Mouse (Mus musculus): Measurements from ENCODE around the gene Glb1l.

Gene Glb1l

GRCm38 (mm10) chr1:75231224-75231623 lies 20.6 kb upstream of the Glb1l start:
- no peak for DNase-seq (ENCODE audit: low spot score in 2 of 2)

DNA sequence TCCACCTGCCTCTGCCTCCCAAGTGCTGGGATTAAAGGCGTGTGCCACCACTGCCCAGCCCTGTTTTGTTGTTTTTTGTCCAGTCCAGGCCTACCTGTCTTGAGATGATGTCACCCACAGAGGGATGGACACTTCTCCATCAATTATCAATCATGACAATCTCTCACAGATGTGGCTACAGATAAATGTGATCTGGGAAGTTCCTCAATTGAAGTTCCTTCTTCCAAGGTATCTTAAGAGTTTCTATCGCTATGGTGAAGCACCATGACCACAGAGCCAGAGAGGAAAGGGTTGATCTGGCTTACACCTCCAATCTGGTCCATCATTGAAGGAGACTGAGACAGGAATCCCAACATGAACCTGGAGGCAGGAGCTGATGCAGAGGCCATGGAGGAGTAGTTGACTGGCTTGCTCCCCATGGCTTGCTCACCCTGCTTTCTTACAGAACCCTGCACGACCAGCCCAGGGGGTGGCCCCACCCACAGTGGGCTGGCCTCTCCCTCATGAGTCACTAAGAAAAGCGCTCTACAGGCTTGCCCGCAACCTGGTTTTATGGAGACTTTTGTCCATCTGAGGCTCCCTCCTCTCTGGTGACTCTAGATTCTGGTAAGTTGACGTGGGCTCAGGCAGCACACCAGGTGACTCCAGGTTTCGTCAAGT lies 19.9 kb upstream of the Glb1l start:
- no peak for DNase-seq (ENCODE audit: low spot score in 2 of 2)

GRCm38 (mm10) chr1:75229158-75229557 lies 18.5 kb upstream of the Glb1l start:
- DNase-seq (ENCODE audit: low spot score in 2 of 2) = no peak

DNA sequence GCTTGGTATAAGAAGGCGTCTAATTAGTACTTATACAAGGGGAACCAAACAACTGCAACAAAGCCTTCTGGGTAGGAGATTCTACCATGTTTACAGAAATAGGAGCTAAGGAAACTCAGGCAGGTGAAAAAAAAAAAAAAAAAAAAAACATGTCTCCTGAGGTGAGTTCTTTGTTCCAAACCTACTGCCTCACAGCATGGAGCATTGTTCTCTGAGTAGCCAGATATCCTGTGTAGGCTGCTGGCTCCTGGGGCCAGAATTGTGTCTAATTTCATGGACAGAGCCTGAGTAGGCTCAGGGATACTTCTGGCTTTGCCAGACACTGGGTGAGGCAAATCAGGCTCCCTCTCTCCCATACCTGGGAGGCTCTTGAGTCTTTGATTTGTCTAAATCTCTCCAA lies 17.0 kb upstream of the Glb1l start:
- DNase-seq (ENCODE audit: low spot score in 2 of 2) = no peak

GRCm38 (mm10) chr1:75226138-75226537 lies 15.5 kb upstream of the Glb1l start:
- no peak for DNase-seq (ENCODE audit: low spot score in 2 of 2)

DNA sequence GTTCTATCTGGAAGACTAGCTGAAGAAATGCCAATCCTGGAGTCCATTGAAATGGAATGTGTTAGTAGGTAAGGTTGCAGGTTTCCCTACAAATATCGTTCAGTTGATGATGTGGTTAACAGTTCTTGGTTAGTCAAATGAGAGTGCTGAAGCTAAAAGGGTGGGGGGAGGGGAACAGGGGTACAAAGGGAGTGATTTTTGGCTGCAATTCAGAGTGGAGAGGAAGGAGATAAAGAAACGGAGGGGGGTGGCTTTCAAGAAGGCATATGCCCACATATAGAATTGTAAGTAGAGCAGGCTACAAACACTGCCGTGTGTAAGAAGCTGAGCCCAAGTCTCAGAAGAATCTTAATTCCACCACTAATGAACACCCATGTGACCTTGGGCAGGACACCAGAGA lies 14.9 kb upstream of the Glb1l start:
- DNase-seq (ENCODE audit: low spot score in 2 of 2) = no peak

DNA sequence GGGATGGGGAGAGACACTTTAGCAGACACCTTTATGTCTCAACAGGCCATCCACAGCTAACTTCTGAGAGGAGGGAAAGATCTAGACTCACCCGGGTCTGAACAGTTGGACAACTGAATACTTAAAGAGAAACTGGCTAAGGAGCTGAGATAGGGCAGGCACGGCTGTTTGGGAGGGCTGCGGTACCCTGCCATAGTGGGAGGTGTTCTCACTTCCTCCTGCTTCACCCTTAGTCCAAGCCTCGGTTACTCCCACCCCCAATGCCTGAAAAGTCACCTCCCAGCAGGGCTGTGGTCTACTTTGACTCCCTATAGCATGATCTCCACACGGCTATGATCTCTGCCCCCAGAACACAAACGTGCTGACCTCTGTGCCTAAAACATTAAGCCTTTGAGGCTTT lies 12.9 kb upstream of the Glb1l start:
- DNase-seq (ENCODE audit: low spot score in 2 of 2) = no peak

GRCm38 (mm10) chr1:75222926-75223325 lies 12.3 kb upstream of the Glb1l start:
- DNase-seq (ENCODE audit: low spot score in 2 of 2) = no peak

GRCm38 (mm10) chr1:75221538-75221937 lies 10.9 kb upstream of the Glb1l start:
- no peak for DNase-seq (ENCODE audit: low spot score in 2 of 2)

DNA sequence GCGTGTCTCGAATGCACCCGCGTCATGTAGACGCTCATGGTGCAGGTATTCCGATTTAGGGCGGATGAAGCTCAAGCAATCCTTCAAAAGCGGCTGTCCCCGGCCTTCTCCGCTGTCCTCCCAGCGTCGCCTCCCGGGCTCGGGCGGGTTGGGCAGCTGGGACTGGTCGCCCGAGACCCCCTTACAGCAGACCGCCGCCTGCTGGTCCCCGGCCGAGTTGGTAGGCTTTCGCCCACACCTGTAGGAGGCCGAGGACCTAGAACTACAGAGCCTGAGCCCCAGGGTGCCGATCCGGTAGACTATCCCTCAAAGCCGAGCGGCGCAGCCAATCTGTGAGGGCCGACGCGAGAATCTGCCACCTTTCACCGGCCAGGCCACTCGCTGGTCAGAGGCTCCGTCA lies 8.9 kb upstream of the Glb1l start, which contains the start of gene Tuba4a:
Tuba4a (minus strand) TSS at position 335 of the 400 bp plus-strand sequence.
- DNase-seq (ENCODE audit: low spot score in 2 of 2) = peak in 1 of 2 experiments; percentile 24

DNA sequence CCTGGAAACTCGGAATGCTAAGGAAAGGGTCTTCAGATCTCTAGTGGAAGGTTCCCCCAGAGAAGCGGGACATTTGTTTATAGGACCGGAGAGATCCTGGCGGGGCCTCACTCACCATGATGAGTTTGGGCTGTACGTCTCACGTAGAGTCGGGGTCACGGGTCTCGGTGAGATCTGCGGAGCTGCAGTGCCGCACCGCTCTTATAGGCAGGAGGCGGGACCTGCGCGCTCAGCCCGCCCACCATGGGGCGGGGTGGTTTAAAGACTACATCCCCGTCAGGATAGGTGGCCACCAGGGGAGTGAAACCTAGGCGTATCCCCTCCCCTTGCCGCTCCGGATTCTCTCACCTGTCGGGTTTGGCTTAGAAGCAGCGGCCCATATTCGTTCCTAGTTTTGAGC lies 8.5 kb upstream of the Glb1l start:
- DNase-seq (ENCODE audit: low spot score in 2 of 2) = peak; percentile 90 to 92

GRCm38 (mm10) chr1:75218227-75219001 lies 7.8 kb upstream of the Glb1l start:
- DNase-seq (ENCODE audit: low spot score in 2 of 2) = peak; percentile 71 to 77

GRCm38 (mm10) chr1:75217893-75218226 lies 7.2 kb upstream of the Glb1l start:
- DNase-seq (ENCODE audit: low spot score in 2 of 2) = no peak

GRCm38 (mm10) chr1:75216797-75217585 lies 6.4 kb upstream of the Glb1l start:
- no peak for DNase-seq (ENCODE audit: low spot score in 2 of 2)

DNA sequence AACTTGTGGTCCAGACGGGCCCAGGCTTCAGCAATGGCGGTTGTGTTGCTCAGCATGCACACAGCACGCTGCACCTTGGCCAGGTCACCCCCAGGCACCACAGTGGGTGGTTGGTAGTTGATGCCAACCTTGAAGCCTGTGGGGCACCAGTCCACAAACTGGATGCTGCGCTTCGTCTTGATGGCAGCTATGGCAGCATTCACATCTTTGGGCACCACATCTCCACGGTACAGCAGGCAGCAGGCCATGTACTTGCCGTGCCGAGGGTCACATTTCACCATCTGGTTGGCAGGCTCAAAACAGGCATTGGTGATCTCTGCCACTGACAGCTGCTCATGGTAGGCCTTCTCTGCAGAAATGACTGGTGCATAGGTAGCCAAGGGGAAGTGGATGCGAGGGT lies 5.2 kb upstream of the Glb1l start:
- DNase-seq (ENCODE audit: low spot score in 2 of 2) = no peak

DNA sequence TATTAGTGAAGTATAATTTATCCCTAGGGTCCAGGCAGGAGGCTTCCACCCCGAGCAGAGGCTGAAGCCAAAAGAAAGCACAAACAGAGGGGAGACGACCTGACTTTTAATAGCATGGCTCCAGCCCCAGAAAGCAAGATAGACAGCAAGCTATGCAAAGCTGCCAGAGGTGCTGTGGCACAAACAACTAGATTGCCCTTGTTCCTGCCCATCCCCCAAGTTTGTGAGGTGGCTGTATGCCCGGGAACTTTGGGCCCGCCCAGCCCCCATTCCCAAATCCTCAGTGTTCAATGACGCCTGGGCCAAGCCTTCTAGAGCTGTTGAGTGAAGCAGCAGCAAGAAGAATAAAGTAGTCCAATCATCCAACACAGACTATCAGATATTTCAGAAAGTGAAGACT lies 4.3 kb upstream of the Glb1l start:
- peak in 1 of 2 experiments; percentile 50 for DNase-seq (ENCODE audit: low spot score in 2 of 2)

- DNase-seq (ENCODE audit: low spot score in 2 of 2) = no peak
Measured at GRCm38 (mm10) chr1:75214442-75214841, 3.8 kb upstream of the Glb1l start.

GRCm38 (mm10) chr1:75213096-75213495 lies 2.5 kb upstream of the Glb1l start:
- DNase-seq (ENCODE audit: low spot score in 2 of 2) = no peak

- DNase-seq (ENCODE audit: low spot score in 2 of 2) = no peak
Measured at GRCm38 (mm10) chr1:75212542-75212941, 1.9 kb upstream of the Glb1l start.

DNA sequence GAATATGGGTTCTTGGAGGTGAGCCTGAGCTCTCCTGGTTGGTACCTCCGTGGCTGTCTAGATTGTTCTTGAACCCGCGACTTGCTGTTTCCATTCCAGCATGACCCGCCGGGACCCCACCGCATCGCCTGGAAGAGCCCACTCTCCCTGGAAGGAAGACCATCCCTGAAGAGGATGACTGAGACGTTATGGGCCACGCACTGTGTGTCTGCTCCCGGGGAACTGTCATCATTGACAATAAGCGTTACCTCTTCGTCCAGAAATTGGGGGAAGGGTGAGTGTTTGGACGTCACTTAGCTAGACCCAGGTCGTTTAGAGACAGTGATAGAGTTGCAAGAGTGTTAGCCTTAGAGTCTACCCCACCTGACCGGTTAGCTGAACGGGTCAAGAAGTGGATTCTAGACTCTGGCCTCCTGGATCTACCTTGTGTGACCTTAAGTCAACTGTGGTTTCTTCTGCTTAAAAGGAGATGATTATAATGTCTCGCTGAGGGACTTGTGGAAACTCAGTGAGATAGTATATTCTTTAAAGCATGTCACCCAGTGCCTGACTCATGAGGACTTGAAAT lies 612 bp upstream of the Glb1l start:
- DNase-seq (ENCODE audit: low spot score in 2 of 2) = no peak

GRCm38 (mm10) chr1:75208967-75209678 lies 1.5 kb downstream of the Glb1l start:
- DNase-seq (ENCODE audit: low spot score in 2 of 2) = no peak

GRCm38 (mm10) chr1:75201236-75201635 lies 9.4 kb downstream of the Glb1l start:
- no peak for DNase-seq (ENCODE audit: low spot score in 2 of 2)

Data from right cerebral cortex, postnatal 36 days (tissue).